Mouse (Mus musculus): ENCODE data around the gene Gna15. TPM values are rescaled to one million over a fixed set of nuclear protein-coding genes. Genes with fewer than 3 reads are reported as not detected.
A peak's percentile ranks its signal among the peaks of the same experiment; 100 is the strongest.

The Gna15 gene
- total and polyA plus RNA-seq, 2 experiments from 2014 or later = 0.63 TPM; not detected in 1

GRCm38 (mm10) chr10:81570238-81570800 is 46.3 kb upstream of the Gna15 start:
- H3K27ac ChIP-seq (ENCODE audit: low read depth) = peak overlapping the region; percentile 88
- peak overlapping the region; percentile 58 for H3K4me3 ChIP-seq (ENCODE audit: low read depth, low read length)
- TF ChIP-seq EP300 (IDR thresholded peaks at IDR 0.05; ENCODE audit: low read depth) = no peak
- no peak for TF ChIP-seq CTCF (IDR thresholded peaks at IDR 0.05; ENCODE audit: low read depth)
- WGBS = 6% methylated on average over 11 of the region's 11 CpGs
- H3K4me1 ChIP-seq (ENCODE audit: control insufficient read depth, insufficient read depth) = peaks cover 26% of the 10 kb centered on the region
- peaks cover 18% of the 10 kb centered on the region for H3K36me3 ChIP-seq (replicated peaks; ENCODE audit: control insufficient read depth, insufficient read depth, low read length)
- H3K9ac ChIP-seq (replicated peaks; ENCODE audit: low read depth, low read length) = peak overlapping the region; percentile 40; the same call in 1 of the 2 replicates
- peak overlapping the region; percentile 97 for H3K4me2 ChIP-seq (ENCODE audit: low read depth, low read length)
- DNase-seq (ENCODE audit: low spot score) = no peak
- no peak for ATAC-seq (ENCODE audit: insufficient read depth, low read depth)
- H3K27me3 ChIP-seq (ENCODE audit: control insufficient read depth, insufficient read depth, low read length) = no peaks in the 10 kb centered on the region
- no peaks in the 10 kb centered on the region for H3K9me3 ChIP-seq (replicated peaks; ENCODE audit: control insufficient read depth, low read length)

- Histone ChIP-seq H3K36me3 (replicated peaks; ENCODE audit: control insufficient read depth, insufficient read depth, low read length) (peaks cover 24% of the 10 kb centered on the region), H3K9ac (replicated peaks; ENCODE audit: low read depth, low read length) (no peak overlapping the region), H3K9me3 (replicated peaks; ENCODE audit: control insufficient read depth, low read length) (no peaks in the 10 kb centered on the region), H3K4me1 (ENCODE audit: control insufficient read depth, insufficient read depth) (peaks cover 25% of the 10 kb centered on the region), H3K27me3 (ENCODE audit: control insufficient read depth, insufficient read depth, low read length) (no peaks in the 10 kb centered on the region), H3K4me3 (ENCODE audit: low read depth, low read length) (no peak overlapping the region), H3K4me2 (ENCODE audit: low read depth, low read length) (no peak overlapping the region), H3K27ac (ENCODE audit: low read depth) (peak overlapping the region; percentile 88)
- WGBS = 75% methylated on average over 9 of the region's 9 CpGs
- ATAC-seq (ENCODE audit: insufficient read depth, low read depth) (no peak), DNase-seq (ENCODE audit: low spot score) (no peak)
- TF ChIP-seq EP300 (IDR thresholded peaks at IDR 0.05; ENCODE audit: low read depth) (no peak), CTCF (IDR thresholded peaks at IDR 0.05; ENCODE audit: low read depth) (no peak)
Measured at GRCm38 (mm10) chr10:81569507-81570237, 45.6 kb upstream of the Gna15 start.

GRCm38 (mm10) chr10:81568381-81569191 is 44.6 kb upstream of the Gna15 start:
- H3K4me1 ChIP-seq (ENCODE audit: control insufficient read depth, insufficient read depth) = peaks cover 34% of the 10 kb centered on the region
- no peak overlapping the region; the same call in 1 of the 2 replicates for H3K4me2 ChIP-seq (ENCODE audit: low read depth, low read length)
- peak overlapping the region; percentile 75 for H3K27ac ChIP-seq (ENCODE audit: low read depth)
- DNase-seq (ENCODE audit: low spot score) = peak; percentile 74
- TF ChIP-seq CTCF (IDR thresholded peaks at IDR 0.05; ENCODE audit: low read depth) (no peak), EP300 (IDR thresholded peaks at IDR 0.05; ENCODE audit: low read depth) (no peak)
- H3K27me3 ChIP-seq (ENCODE audit: control insufficient read depth, insufficient read depth, low read length) = no peaks in the 10 kb centered on the region
- H3K9me3 ChIP-seq (replicated peaks; ENCODE audit: control insufficient read depth, low read length) = no peaks in the 10 kb centered on the region
- no peak overlapping the region for H3K4me3 ChIP-seq (ENCODE audit: low read depth, low read length)
- H3K9ac ChIP-seq (replicated peaks; ENCODE audit: low read depth, low read length) = no peak overlapping the region
- 0 out of 2 replicates have a peak, but pooled peaks have one; percentile 14 for ATAC-seq (ENCODE audit: insufficient read depth, low read depth)
- 13% methylated on average over 16 of the region's 16 CpGs for WGBS
- H3K36me3 ChIP-seq (replicated peaks; ENCODE audit: control insufficient read depth, insufficient read depth, low read length) = peaks cover 28% of the 10 kb centered on the region

- Histone ChIP-seq H3K27me3 (ENCODE audit: control insufficient read depth, insufficient read depth, low read length) (no peaks in the 10 kb centered on the region), H3K4me2 (ENCODE audit: low read depth, low read length) (no peak overlapping the region), H3K4me3 (ENCODE audit: low read depth, low read length) (no peak overlapping the region), H3K27ac (ENCODE audit: low read depth) (no peak overlapping the region), H3K4me1 (ENCODE audit: control insufficient read depth, insufficient read depth) (peaks cover 37% of the 10 kb centered on the region), H3K9me3 (replicated peaks; ENCODE audit: control insufficient read depth, low read length) (no peaks in the 10 kb centered on the region), H3K36me3 (replicated peaks; ENCODE audit: control insufficient read depth, insufficient read depth, low read length) (peaks cover 39% of the 10 kb centered on the region), H3K9ac (replicated peaks; ENCODE audit: low read depth, low read length) (no peak overlapping the region)
- ATAC-seq (ENCODE audit: insufficient read depth, low read depth) (no peak), DNase-seq (ENCODE audit: low spot score) (no peak)
- WGBS = 53% methylated on average over 20 of the region's 20 CpGs
- no peak for TF ChIP-seq CTCF (IDR thresholded peaks at IDR 0.05; ENCODE audit: low read depth)
- TF ChIP-seq EP300 (IDR thresholded peaks at IDR 0.05; ENCODE audit: low read depth) = no peak
Measured at GRCm38 (mm10) chr10:81565257-81566228, 41.5 kb upstream of the Gna15 start.
